Mouse (Mus musculus) limb, embryonic 10.5 days (tissue): ENCODE results near the gene Gjc3. TPM values are rescaled to one million over a fixed set of nuclear protein-coding genes. Genes with fewer than 3 reads are reported as not detected.
"Not testable (repeated sequence)": the region's sequence is repeated elsewhere in the genome, so short reads cannot be mapped to it uniquely, and the experiment has no call there.

Experiments
- DNase-seq: peaks from one replicate; pipeline ENCODE4 v3.0.0-alpha.2; 2017; ENCODE audit warnings: low spot score
- H3K27ac ChIP-seq: fragments of 300-500 bp; sonication (generic); 2 replicates; pipeline ENCODE4 v1.5.1; 2016; ENCODE audit warnings: mild to moderate bottlenecking
- H3K27me3 ChIP-seq: fragments of 300-500 bp; sonication (generic); 2 replicates; pipeline ENCODE4 v1.6.1; 2016; ENCODE audit warnings: low read depth, mild to moderate bottlenecking; ENCODE audit not compliant: poor library complexity, severe bottlenecking
- H3K36me3 ChIP-seq: fragments of 300-500 bp; sonication (generic); 2 replicates; pipeline ENCODE4 v1.6.1; 2016; ENCODE audit warnings: mild to moderate bottlenecking, moderate library complexity
- H3K4me1 ChIP-seq: fragments of 300-500 bp; sonication (generic); 2 replicates; pipeline ENCODE4 v1.6.1; 2016
- H3K4me3 ChIP-seq: fragments of 300-500 bp; sonication (generic); 2 replicates; pipeline ENCODE4 v1.5.1; 2016; ENCODE audit warnings: mild to moderate bottlenecking, moderate library complexity
- H3K9me3 ChIP-seq: fragments of 300-500 bp; sonication (generic); replicated peaks from 2 replicates; pipeline ENCODE4 v1.6.1; 2016; ENCODE audit warnings: mild to moderate bottlenecking
- WGBS: fragments of 180-500 bp; shearing (Covaris S2); methylation state at CpG from one replicate; pipeline ENCODE4 v1.1.7; 2016; 5-methylcytosine and 5-hydroxymethylcytosine counted together
- polyA plus RNA-seq: library from polyadenylated mRNA; unstranded; fragments of >200 nt; fragmentation: Nextera tagmentation; extraction: Ambion mirVana; gene quantifications from 2 replicates; pipeline ENCODE4 v1.2.1, GENCODE M21; 2016

The Gjc3 gene
- polyA plus RNA-seq, 1 experiment from 2014 or later = 0.04 TPM

DNA sequence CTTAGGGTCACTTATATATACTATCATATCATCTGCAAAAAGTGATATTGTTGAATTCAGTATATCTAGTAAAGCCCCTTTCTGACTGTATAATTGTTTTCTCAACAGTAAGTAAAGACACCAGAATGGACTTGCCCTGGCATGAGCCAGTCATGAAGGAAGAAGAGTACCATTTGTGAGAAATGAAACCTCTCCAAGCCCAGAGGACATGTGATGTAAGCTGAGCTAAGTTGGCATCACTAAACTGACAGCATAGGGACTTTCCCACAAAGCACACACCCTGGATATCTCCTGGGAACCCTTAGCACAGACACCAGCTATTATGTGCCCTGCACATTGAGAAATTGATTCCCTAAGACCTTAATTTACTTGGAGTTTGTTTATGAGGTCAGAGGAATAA is 15.6 kb downstream of the Gjc3 start:
- Histone ChIP-seq H3K36me3 (no peaks in the 10 kb centered on the region), H3K4me1 (no peaks in the 10 kb centered on the region), H3K9me3 (no peaks in the 10 kb centered on the region), H3K4me3 (no peak overlapping the region), H3K27me3 (no peaks in the 10 kb centered on the region), H3K27ac (no peak overlapping the region)
- DNase-seq = no peak

DNA sequence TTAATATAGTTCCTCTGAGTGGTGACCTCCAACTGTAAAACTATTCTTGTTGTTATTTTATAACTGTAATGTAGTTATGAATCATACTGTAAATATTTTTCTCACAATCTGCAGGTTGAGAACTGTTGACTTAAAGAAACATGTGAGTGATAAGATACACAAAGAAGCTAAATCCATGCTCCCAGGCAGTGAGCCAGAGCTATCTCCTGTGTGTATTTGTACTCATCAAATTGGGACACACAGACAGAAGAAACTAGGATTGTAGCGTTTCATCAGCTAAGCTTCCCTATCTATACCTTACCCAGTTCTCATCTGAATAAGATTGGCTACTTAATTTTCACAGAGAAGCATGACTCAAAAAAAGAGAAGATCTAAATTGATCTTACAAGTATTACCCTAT is 19.8 kb downstream of the Gjc3 start:
- H3K9me3 ChIP-seq = no peaks in the 10 kb centered on the region
- no peak overlapping the region for H3K4me3 ChIP-seq
- H3K36me3 ChIP-seq = no peaks in the 10 kb centered on the region
- DNase-seq = no peak
- no peaks in the 10 kb centered on the region for H3K4me1 ChIP-seq
- H3K27ac ChIP-seq = no peak overlapping the region
- H3K27me3 ChIP-seq = no peaks in the 10 kb centered on the region
- WGBS = 68% methylated on average over 1 of the region's 1 CpGs

DNA sequence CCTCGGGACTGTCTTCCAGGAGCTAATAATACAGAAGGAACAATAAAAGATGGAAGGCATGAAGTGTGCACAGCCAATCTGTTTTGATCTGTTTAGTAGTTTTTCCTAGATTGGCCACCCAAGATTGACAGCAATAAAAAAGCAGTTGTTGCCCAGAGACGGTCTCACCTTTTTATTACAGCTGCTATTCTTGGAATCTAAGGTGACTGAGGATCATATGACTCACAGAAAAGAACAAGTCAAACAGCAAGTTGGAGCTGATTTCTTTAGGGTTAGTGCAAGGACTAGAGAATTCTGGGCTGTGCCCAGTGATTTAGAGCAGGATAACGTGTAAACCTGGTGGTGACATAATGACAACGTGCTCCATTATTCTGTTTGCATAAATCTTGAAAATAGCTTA is 21.9 kb downstream of the Gjc3 start:
- H3K9me3 ChIP-seq = no peaks in the 10 kb centered on the region
- H3K4me1 ChIP-seq = no peaks in the 10 kb centered on the region
- H3K4me3 ChIP-seq = no peak overlapping the region
- DNase-seq = no peak
- WGBS = 75% methylated on average over 4 of the region's 4 CpGs
- no peak overlapping the region for H3K27ac ChIP-seq
- no peaks in the 10 kb centered on the region for H3K27me3 ChIP-seq
- H3K36me3 ChIP-seq = no peaks in the 10 kb centered on the region

DNA sequence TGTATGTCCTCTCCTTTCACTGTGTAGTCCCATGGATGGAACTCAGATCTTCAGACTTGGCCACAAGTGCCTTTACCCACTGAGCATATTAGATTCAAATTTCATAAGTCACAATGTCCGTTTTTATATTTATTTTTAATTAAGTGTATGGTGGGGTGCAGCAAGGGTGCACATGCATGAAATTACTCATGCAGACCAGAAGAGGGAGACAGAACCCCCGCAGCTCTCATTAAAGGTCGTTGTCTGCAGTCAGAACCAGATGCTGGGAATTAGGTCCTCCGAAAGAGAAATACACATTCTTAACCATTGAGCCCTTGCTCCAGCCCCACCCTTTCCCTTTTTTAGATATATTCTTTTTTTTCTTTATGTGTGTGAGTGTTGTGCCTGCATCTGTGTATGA is 25.7 kb downstream of the Gjc3 start:
- H3K36me3 ChIP-seq = no peaks in the 10 kb centered on the region
- no peak for DNase-seq
- H3K4me3 ChIP-seq = no peak overlapping the region
- H3K27ac ChIP-seq = no peak overlapping the region
- 70% methylated on average over 4 of the region's 4 CpGs for WGBS
- H3K27me3 ChIP-seq = no peaks in the 10 kb centered on the region
- H3K9me3 ChIP-seq = no peaks in the 10 kb centered on the region
- no peaks in the 10 kb centered on the region for H3K4me1 ChIP-seq

DNA sequence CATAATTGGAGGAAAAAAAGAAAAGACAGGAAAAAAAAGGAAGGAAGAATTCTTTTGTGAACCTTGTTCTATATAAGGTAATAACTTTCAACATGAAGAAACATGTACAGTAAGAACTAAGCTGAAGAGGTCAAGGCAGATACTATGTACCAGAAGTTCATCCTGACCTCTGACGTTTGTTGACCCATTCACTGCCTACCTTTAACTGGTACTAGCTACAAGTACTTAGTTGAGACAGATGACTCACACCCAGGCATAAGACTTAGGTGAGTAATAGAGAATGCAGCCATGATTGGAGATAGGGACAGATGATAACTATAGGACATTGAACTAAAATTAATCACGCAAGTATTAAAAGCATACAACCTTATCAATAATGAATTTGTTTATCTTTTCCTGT is 26.4 kb downstream of the Gjc3 start:
- Histone ChIP-seq H3K36me3 (no peaks in the 10 kb centered on the region), H3K27me3 (no peaks in the 10 kb centered on the region), H3K4me1 (no peaks in the 10 kb centered on the region), H3K4me3 (no peak overlapping the region), H3K9me3 (no peaks in the 10 kb centered on the region), H3K27ac (no peak overlapping the region)
- DNase-seq = no peak
- WGBS = 88% methylated on average over 2 of the region's 2 CpGs

DNA sequence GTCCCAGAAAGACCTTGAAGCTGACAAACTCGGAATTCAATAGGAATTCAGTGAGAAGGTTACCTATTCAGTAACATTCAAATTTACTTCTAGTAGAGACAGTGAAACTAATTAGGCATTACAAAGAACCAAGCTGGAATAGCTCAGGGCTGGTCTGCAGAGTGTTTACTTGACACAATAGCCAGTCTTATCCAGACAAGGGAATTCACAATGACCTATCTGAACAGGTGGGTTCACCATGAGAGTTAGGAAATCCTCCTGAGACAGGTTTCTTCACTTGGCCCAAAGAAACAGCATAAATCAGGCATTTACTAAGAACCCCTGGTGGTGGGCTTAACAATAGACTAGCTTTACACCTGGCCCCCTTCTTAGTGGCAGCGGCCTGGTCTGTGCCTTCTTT is 29.0 kb downstream of the Gjc3 start:
- H3K27ac ChIP-seq, H3K4me3 ChIP-seq, H3K36me3 ChIP-seq, DNase-seq, H3K9me3 ChIP-seq, H3K27me3 ChIP-seq, H3K4me1 ChIP-seq: not testable (repeated sequence)
- WGBS = 79% methylated on average over 2 of the region's 2 CpGs

DNA sequence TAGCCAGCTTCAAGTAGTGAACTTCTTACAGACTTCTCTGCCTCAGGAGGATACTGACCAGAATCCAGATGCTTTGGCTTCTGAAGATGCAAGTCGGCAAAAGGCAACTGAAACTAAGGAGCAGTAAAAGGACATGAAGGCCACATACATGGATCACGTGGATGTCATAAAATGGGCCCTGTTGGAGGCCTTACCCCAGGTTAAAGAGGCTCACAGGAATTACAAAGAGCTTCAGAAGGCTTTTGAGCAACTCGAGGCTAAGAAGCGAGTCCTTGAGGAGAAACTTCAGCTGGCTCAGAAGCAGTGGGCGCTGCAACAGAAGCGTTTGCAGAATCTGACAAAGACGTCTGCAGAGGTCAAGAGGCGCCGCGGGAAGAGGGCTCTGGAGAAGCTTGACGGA is 34.5 kb downstream of the Gjc3 start:
- no peaks in the 10 kb centered on the region for H3K4me1 ChIP-seq
- no peaks in the 10 kb centered on the region for H3K27me3 ChIP-seq
- H3K9me3 ChIP-seq = no peaks in the 10 kb centered on the region
- no peak overlapping the region for H3K4me3 ChIP-seq
- WGBS = 84% methylated on average over 11 of the region's 11 CpGs
- H3K36me3 ChIP-seq = no peaks in the 10 kb centered on the region
- no peak overlapping the region for H3K27ac ChIP-seq
- no peak for DNase-seq

DNA sequence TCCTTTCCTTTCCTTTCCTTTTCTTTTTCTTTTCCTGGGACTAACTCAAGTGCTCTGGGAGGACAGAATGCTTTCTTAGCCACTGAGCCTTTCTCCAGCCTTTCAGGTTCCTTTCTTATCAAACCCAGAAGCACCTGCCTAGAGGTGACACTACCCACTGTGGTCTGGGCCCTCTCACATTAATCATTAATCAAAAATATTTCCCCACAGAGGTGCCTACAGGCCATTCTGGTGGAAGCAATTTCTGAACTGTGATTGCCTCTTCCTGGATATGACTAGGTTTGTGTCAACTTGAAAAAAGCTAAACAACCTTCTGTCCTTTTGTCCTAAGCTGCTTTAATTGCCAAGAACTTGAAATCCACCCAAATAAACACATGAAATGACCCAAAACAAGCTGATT is 40.7 kb downstream of the Gjc3 start:
- no peak for DNase-seq
- Histone ChIP-seq H3K9me3 (no peaks in the 10 kb centered on the region), H3K27ac (no peak overlapping the region)

DNA sequence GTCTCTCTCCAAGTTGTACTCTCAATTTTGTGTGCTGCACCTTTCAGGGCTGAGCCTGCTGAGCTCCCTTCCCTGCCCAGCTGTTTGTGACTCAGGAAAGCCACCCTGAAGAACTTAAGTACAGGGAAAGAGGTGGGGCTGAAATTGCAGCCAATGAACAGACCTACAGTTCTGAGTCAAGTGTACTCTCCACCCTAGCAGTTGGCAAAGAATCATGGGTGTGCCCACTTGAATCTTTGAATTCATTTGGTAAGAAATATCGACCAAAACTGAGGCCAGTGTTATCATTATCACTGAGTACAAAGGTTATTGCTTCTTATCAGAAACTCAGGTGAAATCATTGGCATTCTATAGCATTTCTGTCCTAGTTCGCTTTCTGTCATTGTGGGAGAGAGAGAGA is 41.4 kb downstream of the Gjc3 start, which contains the start of gene Cyp3a13:
Gene Cyp3a13 (minus strand): TSS at position 88 of the 400 bp plus-strand sequence.
- no peak for DNase-seq
- 57% methylated on average over 2 of the region's 2 CpGs for WGBS
- no peaks in the 10 kb centered on the region for H3K27me3 ChIP-seq
- H3K27ac ChIP-seq = no peak within 1 kb of the TSS
- no peak within 1 kb of the TSS for H3K4me3 ChIP-seq
- no peaks in the 10 kb centered on the region for H3K9me3 ChIP-seq
- no peaks in the 10 kb centered on the region for H3K4me1 ChIP-seq
- no peaks in the 10 kb centered on the region for H3K36me3 ChIP-seq

More for the DNA sequence above, 40.7 kb downstream of the Gjc3 start:
- Histone ChIP-seq H3K36me3 (no peaks in the 10 kb centered on the region), H3K27me3 (no peaks in the 10 kb centered on the region), H3K4me1 (no peaks in the 10 kb centered on the region), H3K4me3 (no peak overlapping the region)

DNA sequence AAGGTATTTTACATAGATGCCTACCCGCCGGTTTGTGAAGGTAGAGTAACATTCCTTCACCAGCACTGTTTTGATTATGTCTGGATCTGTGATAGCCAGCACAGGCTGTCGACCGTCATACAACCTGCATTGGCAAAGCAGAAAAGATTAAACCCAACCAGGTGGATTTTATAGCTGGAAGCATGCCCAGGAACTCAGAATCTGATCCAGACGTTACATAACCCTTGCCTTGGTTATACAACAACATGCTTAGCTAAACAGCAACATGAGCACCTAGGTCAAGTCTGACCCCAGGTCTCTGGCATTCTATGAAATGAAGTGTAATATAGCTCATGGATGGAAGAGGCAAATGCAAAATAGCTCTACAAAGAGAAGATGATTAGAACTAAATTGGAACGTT is 47.3 kb downstream of the Gjc3 start:
- Histone ChIP-seq H3K27ac (no peak overlapping the region), H3K27me3 (no peaks in the 10 kb centered on the region), H3K4me1 (no peaks in the 10 kb centered on the region), H3K36me3 (no peaks in the 10 kb centered on the region), H3K9me3 (no peaks in the 10 kb centered on the region), H3K4me3 (no peak overlapping the region)
- no peak for DNase-seq
- 84% methylated on average over 6 of the region's 6 CpGs for WGBS

DNA sequence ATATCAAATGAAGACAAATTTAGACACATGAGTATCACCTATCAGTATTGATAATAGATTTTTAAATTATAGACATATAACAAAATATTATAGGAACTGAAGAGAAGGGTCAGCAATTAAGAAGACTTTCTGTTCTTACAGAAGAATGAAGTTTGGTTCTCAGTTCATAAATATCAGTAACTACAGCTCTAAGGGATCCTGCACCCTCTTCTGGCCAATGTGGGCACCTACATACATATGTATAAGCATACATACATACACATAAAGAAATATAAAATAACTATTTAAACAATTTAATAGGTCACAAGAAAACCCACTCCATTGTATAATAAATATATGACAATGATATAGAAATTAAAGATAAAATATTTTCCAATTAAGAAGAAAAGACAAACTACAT is 48.4 kb downstream of the Gjc3 start:
- no peak overlapping the region for H3K4me3 ChIP-seq
- H3K4me1 ChIP-seq = no peaks in the 10 kb centered on the region
- H3K27ac ChIP-seq = no peak overlapping the region
- H3K9me3 ChIP-seq = no peaks in the 10 kb centered on the region
- H3K27me3 ChIP-seq = no peaks in the 10 kb centered on the region
- H3K36me3 ChIP-seq = no peaks in the 10 kb centered on the region
- DNase-seq = no peak

DNA sequence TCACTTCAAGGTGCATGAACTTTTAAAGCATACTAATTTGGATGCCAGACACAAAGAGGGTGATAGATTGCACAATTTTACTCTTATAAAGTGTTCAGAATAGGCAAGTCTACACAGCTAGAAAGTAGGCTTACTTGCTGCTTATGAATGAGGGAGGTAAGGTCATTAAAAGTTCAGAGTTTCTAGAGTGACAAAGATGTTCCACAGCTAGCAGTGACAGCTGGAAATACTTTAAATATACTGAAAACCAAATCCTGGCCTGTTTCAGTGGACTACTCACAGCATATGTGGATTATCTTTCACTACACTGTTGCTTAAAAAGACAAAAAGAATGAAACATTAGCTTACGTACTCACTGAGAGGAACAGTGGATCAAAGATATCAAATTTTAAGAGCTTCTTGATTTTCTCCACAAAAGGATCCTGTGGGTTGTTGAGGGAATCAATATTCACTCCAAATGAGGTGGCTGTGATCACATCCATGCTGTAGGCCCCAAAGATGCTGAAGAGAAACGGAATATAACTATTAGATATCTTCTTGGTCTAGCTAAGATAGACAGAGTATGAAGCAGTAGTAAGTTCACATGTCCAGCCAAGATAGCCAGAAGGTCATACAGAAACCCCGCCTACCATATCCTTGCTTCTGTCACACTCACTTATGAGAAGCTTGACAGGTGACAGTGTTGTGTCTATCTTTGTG is 53.2 kb downstream of the Gjc3 start:
- H3K27ac ChIP-seq = no peak overlapping the region
- no peak for DNase-seq
- no peak overlapping the region for H3K4me3 ChIP-seq
- H3K4me1 ChIP-seq = no peaks in the 10 kb centered on the region
- WGBS = 91% methylated on average over 3 of the region's 3 CpGs
- no peaks in the 10 kb centered on the region for H3K36me3 ChIP-seq
- no peaks in the 10 kb centered on the region for H3K9me3 ChIP-seq
- no peaks in the 10 kb centered on the region for H3K27me3 ChIP-seq
